Mouse (Mus musculus) myocyte (in vitro differentiated cells): ENCODE results near the gene Lgals3.
A peak's percentile ranks its signal among the peaks of the same experiment; 100 is the strongest.

Experiments used
- E2F4 ChIP-seq: IDR thresholded peaks from one replicate; pipeline ENCODE4 v1.6.1; 2011; ENCODE audit warnings: mild to moderate bottlenecking, control low read depth, moderate library complexity; ENCODE audit not compliant: insufficient read depth
- MYOD1 ChIP-seq, 3 experiments: IDR thresholded peaks; one replicate each; pipeline ENCODE4 v1.6.1; 2011; ENCODE audit warnings: control low read depth in 2 of 3, low read depth in 2 of 3, mild to moderate bottlenecking in 2 of 3, moderate library complexity in 1 of 3; ENCODE audit not compliant: insufficient read length in 2 of 3, control insufficient read depth in 1 of 3
- MYOG ChIP-seq, 3 experiments: IDR thresholded peaks; one replicate each; pipeline ENCODE4 v1.6.1; 2011; ENCODE audit warnings: control low read depth in 2 of 3, low read depth in 2 of 3, mild to moderate bottlenecking in 2 of 3; ENCODE audit not compliant: insufficient read length in 2 of 3, control insufficient read depth in 1 of 3, insufficient read depth in 1 of 3
- POLR2A ChIP-seq: IDR thresholded peaks from one replicate; pipeline ENCODE4 v1.6.1; 2011; ENCODE audit warnings: low read depth, mild to moderate bottlenecking, control low read depth, moderate library complexity; ENCODE audit not compliant: insufficient read length

DNA sequence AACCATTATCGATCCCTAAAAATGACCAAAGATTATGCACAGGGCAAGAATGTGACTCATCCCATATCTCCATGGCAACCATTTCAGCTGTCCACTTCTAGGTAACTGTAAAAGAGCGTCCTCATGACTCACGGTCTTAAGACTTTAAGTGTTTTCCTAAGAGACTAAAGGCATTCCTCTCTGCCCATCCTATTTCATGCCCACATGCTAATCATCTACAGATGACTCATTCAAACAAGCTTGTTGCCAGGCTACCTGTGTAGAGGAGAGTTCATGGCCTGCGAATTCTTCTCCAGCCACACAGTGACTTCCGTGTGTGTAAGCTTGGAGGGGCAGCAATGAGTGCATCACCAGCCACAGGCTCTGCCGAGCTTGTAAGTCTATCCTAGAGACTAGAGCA is 4.1 kb downstream of the Lgals3 start:
- TF ChIP-seq POLR2A, result no peak
- TF ChIP-seq MYOD1 (IDR thresholded peaks at IDR 0.05; ENCODE audit: control insufficient read depth in 1 of 3, insufficient read length in 2 of 3, low read depth in 2 of 3), result peak in 1 of 3 experiments; percentile 46
- TF ChIP-seq E2F4, result no peak
- peak in 1 of 3 experiments; percentile 25 for TF ChIP-seq MYOG (IDR thresholded peaks at IDR 0.05; ENCODE audit: control insufficient read depth in 1 of 3, insufficient read depth in 1 of 3, insufficient read length in 2 of 3, low read depth in 2 of 3)
